Mouse (Mus musculus): Measurements from ENCODE around the gene Hnrnpdl.

DNA sequence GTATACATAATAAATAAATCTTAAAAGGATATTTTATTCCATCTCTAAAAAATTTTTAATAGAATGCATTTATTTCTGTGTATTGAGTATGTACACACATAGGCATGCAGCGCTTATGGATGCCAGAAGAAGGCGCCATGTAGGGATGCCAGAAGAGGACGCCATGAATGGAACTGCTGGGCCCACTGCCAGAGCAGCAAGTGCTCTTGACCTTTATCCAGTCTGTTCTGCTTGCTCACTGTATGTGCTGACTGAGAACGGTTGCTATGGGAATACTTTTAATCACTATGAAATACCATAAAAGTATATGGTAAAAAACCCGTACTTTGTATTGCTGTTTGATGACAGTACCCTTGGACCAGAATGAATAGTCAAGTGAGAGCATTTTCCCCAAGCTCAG lies 3.9 kb upstream of the Hnrnpdl start:
- TF ChIP-seq CTCF (IDR thresholded peaks at IDR 0.05; ENCODE audit: control insufficient read depth, insufficient read depth, insufficient read length) (no peak), MYOD1 (IDR thresholded peaks at IDR 0.05; ENCODE audit: control insufficient read depth, insufficient read length, low read depth) (no peak), USF1 (IDR thresholded peaks at IDR 0.05; ENCODE audit: low read depth) (no peak), MAX (IDR thresholded peaks at IDR 0.05) (no peak), CEBPB (IDR thresholded peaks at IDR 0.05; ENCODE audit: low read depth) (no peak), MYOG (IDR thresholded peaks at IDR 0.05; ENCODE audit: control insufficient read depth, extremely low read depth, insufficient read length) (no peak), FOSL1 (IDR thresholded peaks at IDR 0.05; ENCODE audit: insufficient read depth, low read length, poor library complexity, severe bottlenecking) (no peak)

Data from C2C12 (cell line).